Mouse (Mus musculus): ENCODE results near the gene St6galnac6.

- TF ChIP-seq TBP (IDR thresholded peaks at IDR 0.05; ENCODE audit: low read depth, low read length) (no peak), CTCF (IDR thresholded peaks at IDR 0.05 in 2 of 3, conservative IDR thresholded peaks at IDR 0.05 in 1 of 3; ENCODE audit: control insufficient read depth in 1 of 3, insufficient read depth in 1 of 3, low read depth in 2 of 3, low read length in 3 of 3, poor library complexity in 1 of 3, severe bottlenecking in 1 of 3) (no peak), RAD21 (IDR thresholded peaks at IDR 0.05; ENCODE audit: low read depth, low read length) (no peak), EP300 (IDR thresholded peaks at IDR 0.05; ENCODE audit: low read depth in 1 of 2, low read length in 2 of 2) (no peak), MAFK (IDR thresholded peaks at IDR 0.05; ENCODE audit: borderline replicate concordance, low read depth, low read length) (no peak), MEF2A (IDR thresholded peaks at IDR 0.05; ENCODE audit: extremely low read depth, insufficient replicate concordance, low read depth, low read length, poor library complexity, severe bottlenecking) (no peak), TCF12 (IDR thresholded peaks at IDR 0.05; ENCODE audit: low read depth, low read length) (no peak), ETS1 (IDR thresholded peaks at IDR 0.05; ENCODE audit: low read depth, low read length) (no peak), USF1 (IDR thresholded peaks at IDR 0.05; ENCODE audit: low read depth, low read length) (no peak), RCOR1 (IDR thresholded peaks at IDR 0.05; ENCODE audit: low read depth, low read length) (no peak), ELF1 (IDR thresholded peaks at IDR 0.05; ENCODE audit: low read depth, low read length) (no peak)
Measured at GRCm38 (mm10) chr2:32627266-32628043, 27.9 kb downstream of the St6galnac6 start.

All from MEL (cell line).